Mouse (Mus musculus): ENCODE data around the gene Galnt2.

- no peak for TF ChIP-seq POLR2A (IDR thresholded peaks at IDR 0.05; ENCODE audit: insufficient read length, low read depth)
- TF ChIP-seq MYOG (IDR thresholded peaks at IDR 0.05; ENCODE audit: control insufficient read depth in 1 of 3, insufficient read depth in 1 of 3, insufficient read length in 2 of 3, low read depth in 2 of 3) = no peak
- no peak for TF ChIP-seq MAX (IDR thresholded peaks at IDR 0.05; ENCODE audit: low read depth)
- no peak for TF ChIP-seq MYOD1 (IDR thresholded peaks at IDR 0.05; ENCODE audit: control insufficient read depth in 1 of 3, insufficient read length in 2 of 3, low read depth in 2 of 3)
- no peak for TF ChIP-seq POLR2AphosphoS2 (IDR thresholded peaks at IDR 0.05; ENCODE audit: insufficient read length, low read depth)
Observed at GRCm38 (mm10) chr8:124182224-124182623, 49.0 kb upstream of the Galnt2 start.

All from myocyte (in vitro differentiated cells).